Mouse (Mus musculus): ENCODE results near the gene Lzic.
A peak's percentile ranks its signal among the peaks of the same experiment; 100 is the strongest.

Gene Lzic

GRCm38 (mm10) chr4:149484566-149484965 lies 463 bp upstream of the Lzic start:
- peak; percentile 10 to 46 for DNase-seq

GRCm38 (mm10) chr4:149485825-149486206 lies 787 bp downstream of the Lzic start:
- peak in 1 of 2 experiments; percentile 17 for DNase-seq

GRCm38 (mm10) chr4:149487729-149488128 lies 2.7 kb downstream of the Lzic start:
- no peak for DNase-seq

GRCm38 (mm10) chr4:149489415-149490240 lies 4.6 kb downstream of the Lzic start:
- no peak for DNase-seq

- DNase-seq = no peak
Measured at GRCm38 (mm10) chr4:149491151-149491550, 6.1 kb downstream of the Lzic start.

GRCm38 (mm10) chr4:149496612-149497011 lies 11.6 kb downstream of the Lzic start:
- DNase-seq = no peak

GRCm38 (mm10) chr4:149498901-149499300 lies 13.9 kb downstream of the Lzic start:
- no peak for DNase-seq

- no peak for DNase-seq
Measured at GRCm38 (mm10) chr4:149499790-149500189, 14.8 kb downstream of the Lzic start.

- no peak for DNase-seq
Measured at GRCm38 (mm10) chr4:149504363-149504762, 19.3 kb downstream of the Lzic start.

- DNase-seq = no peak
Measured at GRCm38 (mm10) chr4:149504858-149505257, 19.8 kb downstream of the Lzic start.

- DNase-seq = no peak
Measured at GRCm38 (mm10) chr4:149505261-149505967, 20.4 kb downstream of the Lzic start.

- DNase-seq = no peak
Measured at GRCm38 (mm10) chr4:149506904-149507303, 21.9 kb downstream of the Lzic start.

GRCm38 (mm10) chr4:149511221-149511646 lies 26.2 kb downstream of the Lzic start:
- no peak for DNase-seq

GRCm38 (mm10) chr4:149512072-149512471 lies 27.0 kb downstream of the Lzic start:
- DNase-seq = no peak

GRCm38 (mm10) chr4:149515706-149516105 lies 30.7 kb downstream of the Lzic start:
- no peak for DNase-seq

GRCm38 (mm10) chr4:149517868-149518340 lies 32.9 kb downstream of the Lzic start, which contains the start of gene Ctnnbip1:
Ctnnbip1 (plus strand) TSS chr4:149518236.
- peak; percentile 95 to 98 for DNase-seq

- DNase-seq = no peak
Measured at GRCm38 (mm10) chr4:149518351-149519220, 33.6 kb downstream of the Lzic start.

GRCm38 (mm10) chr4:149521258-149521657 lies 36.2 kb downstream of the Lzic start:
- peak; percentile 38 to 79 for DNase-seq

GRCm38 (mm10) chr4:149523961-149524360 lies 38.9 kb downstream of the Lzic start:
- no peak for DNase-seq

- no peak for DNase-seq
Measured at GRCm38 (mm10) chr4:149525170-149525569, 40.1 kb downstream of the Lzic start.

GRCm38 (mm10) chr4:149525811-149526210 lies 40.8 kb downstream of the Lzic start:
- DNase-seq = peak; percentile 24 to 55

GRCm38 (mm10) chr4:149526330-149526729 lies 41.3 kb downstream of the Lzic start:
- peak; percentile 24 to 72 for DNase-seq

Measured in kidney, postnatal 25 days (tissue).